Comparison of ENCODE assay signal across 15 mouse cellular contexts in the genomic region with DNA sequence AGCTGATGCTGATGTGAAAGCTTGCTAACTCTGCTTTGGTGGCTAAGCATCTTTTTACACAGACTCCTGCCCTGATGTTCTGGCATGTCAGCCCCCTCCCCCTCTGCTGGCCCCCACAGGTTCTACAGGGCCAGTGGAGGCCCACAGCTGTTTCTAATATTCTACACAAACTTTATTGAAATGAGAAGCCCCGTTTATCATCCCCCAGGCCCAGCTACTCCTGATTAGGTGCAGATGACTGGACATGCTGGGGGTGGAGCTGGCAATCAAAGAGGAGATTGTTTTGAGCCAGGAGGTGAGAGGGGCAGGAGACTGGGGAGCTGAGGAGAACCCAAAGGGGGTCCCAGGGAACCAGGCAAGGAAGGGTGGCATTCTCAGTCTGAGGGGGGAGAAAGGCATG. TPM values are rescaled to one million over a fixed set of nuclear protein-coding genes. Genes with fewer than 3 reads are reported as not detected.
A peak's percentile ranks its signal among the peaks of the same experiment; 100 is the strongest.
DNase-seq lines count a peak whose midpoint lies in the region; ATAC-seq lines count a peak whose summit lies in the region.
"Had no signal": no experiment of that assay in that cellular context is flagged by ENCODE, and none has a peak within 500 bp of the region (broad histone marks: within the 10 kb centered on the region; RNA-seq: fewer than 3 reads in every experiment).

No protein-coding gene starts in this region.

- no peak overlapping the region for H3K9ac ChIP-seq in midbrain, embryonic 15.5 days
- no peak overlapping the region for H3K9ac ChIP-seq in limb, embryonic 11.5 days (ENCODE audit: low read length)
- H3K9ac ChIP-seq in stomach, embryonic 16.5 days (ENCODE audit: low read length), result no peak overlapping the region
- H3K9ac ChIP-seq: liver, embryonic 12.5 days had no signal

- H3K27ac ChIP-seq in midbrain, embryonic 10.5 days (replicated peaks), result no peak overlapping the region
- H3K27ac ChIP-seq in midbrain, embryonic 15.5 days, result no peak overlapping the region
- H3K27ac ChIP-seq in embryonic facial prominence, embryonic 10.5 days (replicated peaks), result peak overlapping the region; percentile 69
- peak overlapping the region; percentile 9; the same call in 1 of the 2 replicates for H3K27ac ChIP-seq in limb, embryonic 11.5 days (replicated peaks; ENCODE audit: low read depth, low read length)
- peak overlapping the region; percentile 33; the same call in 1 of the 2 replicates for H3K27ac ChIP-seq in stomach, embryonic 16.5 days (ENCODE audit: low read length)
- H3K27ac ChIP-seq: liver, embryonic 12.5 days had no signal

- no peak overlapping the region for H3K4me2 ChIP-seq in midbrain, embryonic 15.5 days
- H3K4me2 ChIP-seq in limb, embryonic 11.5 days (ENCODE audit: low read depth, severe bottlenecking), result 0 out of 2 replicates have a peak overlapping the region, but pooled peaks have one; percentile 15
- no peak overlapping the region for H3K4me2 ChIP-seq in stomach, embryonic 16.5 days (ENCODE audit: low read depth, low read length)
- H3K4me2 ChIP-seq: liver, embryonic 12.5 days had no signal

- peak; percentile 31 for DNase-seq in midbrain, embryonic 10.5 days (ENCODE audit: low spot score)
- DNase-seq in embryonic facial prominence, embryonic 10.5 days (ENCODE audit: low spot score), result peak; percentile 89
- DNase-seq in limb, embryonic 11.5 days (ENCODE audit: low spot score), result peak; percentile 82
- DNase-seq in urinary bladder, adult 2 months (ENCODE audit: low spot score), result no peak
- no peak for DNase-seq in cerebellum, adult 9-11 months
- DNase-seq: adrenal gland, postnatal 10 days; gastrocnemius, postnatal 14 days; kidney, postnatal 4 days had no signal

- no peaks in the 10 kb centered on the region for H3K36me3 ChIP-seq in midbrain, embryonic 10.5 days
- no peaks in the 10 kb centered on the region for H3K36me3 ChIP-seq in midbrain, embryonic 15.5 days (replicated peaks)
- no peaks in the 10 kb centered on the region for H3K36me3 ChIP-seq in embryonic facial prominence, embryonic 10.5 days (replicated peaks)
- no peaks in the 10 kb centered on the region for H3K36me3 ChIP-seq in limb, embryonic 11.5 days (ENCODE audit: control insufficient read depth, insufficient read depth, low read length)
- H3K36me3 ChIP-seq in stomach, embryonic 16.5 days (ENCODE audit: control insufficient read depth, insufficient read depth, low read length), result no peaks in the 10 kb centered on the region
- H3K36me3 ChIP-seq: liver, embryonic 12.5 days had no signal

- WGBS in midbrain, embryonic 10.5 days, result 34% methylated on average over 1 of the region's 1 CpGs
- 21% methylated on average over 1 of the region's 1 CpGs for WGBS in midbrain, embryonic 15.5 days
- 7% methylated on average over 1 of the region's 1 CpGs for WGBS in embryonic facial prominence, embryonic 10.5 days
- WGBS in limb, embryonic 11.5 days, result 0% methylated on average over 1 of the region's 1 CpGs
- WGBS in stomach, embryonic 16.5 days, result 23% methylated on average over 1 of the region's 1 CpGs

- no peaks in the 10 kb centered on the region for H3K27me3 ChIP-seq in midbrain, embryonic 10.5 days (ENCODE audit: low read depth, poor library complexity, severe bottlenecking)
- no peaks in the 10 kb centered on the region for H3K27me3 ChIP-seq in midbrain, embryonic 15.5 days (replicated peaks)
- H3K27me3 ChIP-seq in embryonic facial prominence, embryonic 10.5 days (replicated peaks; ENCODE audit: low read depth, poor library complexity, severe bottlenecking), result peaks cover 3% of the 10 kb centered on the region; the same call in 1 of the 2 replicates
- H3K27me3 ChIP-seq in limb, embryonic 11.5 days (ENCODE audit: control insufficient read depth, insufficient read depth, low read length), result no peaks in the 10 kb centered on the region
- H3K27me3 ChIP-seq in stomach, embryonic 16.5 days (ENCODE audit: control insufficient read depth, insufficient read depth, low read length), result no peaks in the 10 kb centered on the region
- H3K27me3 ChIP-seq: CH12.LX; liver, embryonic 12.5 days had no signal

- no peak for ATAC-seq in midbrain, embryonic 15.5 days (replicated peaks)
- peak; percentile 73 for ATAC-seq in limb, embryonic 11.5 days (ENCODE audit: insufficient number of reproducible peaks, low FRiP score, low TSS enrichment, low read depth)
- ATAC-seq in stomach, embryonic 16.5 days (ENCODE audit: insufficient read depth, low FRiP score), result no peak
- ATAC-seq: forebrain, embryonic 14.5 days; intestine, postnatal 0 days; liver, embryonic 12.5 days had no signal

- no peaks in the 10 kb centered on the region for H3K9me3 ChIP-seq in midbrain, embryonic 10.5 days (replicated peaks)
- no peaks in the 10 kb centered on the region for H3K9me3 ChIP-seq in midbrain, embryonic 15.5 days
- no peaks in the 10 kb centered on the region for H3K9me3 ChIP-seq in embryonic facial prominence, embryonic 10.5 days
- H3K9me3 ChIP-seq in limb, embryonic 11.5 days (ENCODE audit: control insufficient read depth, low read length), result no peaks in the 10 kb centered on the region
- no peaks in the 10 kb centered on the region for H3K9me3 ChIP-seq in stomach, embryonic 16.5 days (replicated peaks; ENCODE audit: control insufficient read depth, low read length)
- H3K9me3 ChIP-seq: liver, embryonic 12.5 days had no signal

- no peak overlapping the region for H3K4me3 ChIP-seq in midbrain, embryonic 10.5 days
- no peak overlapping the region for H3K4me3 ChIP-seq in midbrain, embryonic 15.5 days
- 0 out of 2 replicates have a peak overlapping the region, but pooled peaks have one; percentile 11 for H3K4me3 ChIP-seq in embryonic facial prominence, embryonic 10.5 days
- no peak overlapping the region for H3K4me3 ChIP-seq in limb, embryonic 11.5 days (ENCODE audit: low read depth, low read length)
- H3K4me3 ChIP-seq in stomach, embryonic 16.5 days (replicated peaks; ENCODE audit: low read length), result no peak overlapping the region
- H3K4me3 ChIP-seq: liver, embryonic 12.5 days had no signal

- 0 out of 2 replicates have a peak, but pooled peaks cover 3% of the 10 kb centered on the region for H3K4me1 ChIP-seq in midbrain, embryonic 10.5 days
- H3K4me1 ChIP-seq in midbrain, embryonic 15.5 days, result no peaks in the 10 kb centered on the region
- peaks cover 44% of the 10 kb centered on the region for H3K4me1 ChIP-seq in embryonic facial prominence, embryonic 10.5 days
- H3K4me1 ChIP-seq in limb, embryonic 11.5 days (ENCODE audit: control insufficient read depth, insufficient read depth, low read length), result peaks cover 24% of the 10 kb centered on the region
- H3K4me1 ChIP-seq in stomach, embryonic 16.5 days (ENCODE audit: control insufficient read depth, insufficient read depth, low read length), result no peaks in the 10 kb centered on the region

RNA-seq across cellular contexts. Expression of a gene that starts 11.7 kb away (rescaled TPM):
- not detected in 2 replicates for polyA plus RNA-seq in midbrain, embryonic 10.5 days (2016; fragmentation: Nextera tagmentation; extraction: Ambion mirVana)
- not detected in 2 replicates for polyA plus RNA-seq in midbrain, embryonic 15.5 days (2015; fragmentation: Nextera tagmentation; extraction: Ambion mirVana)
- polyA plus RNA-seq in embryonic facial prominence, embryonic 10.5 days (2016; fragmentation: Nextera tagmentation; extraction: Ambion mirVana), result not detected in 2 replicates
- polyA plus RNA-seq in limb, embryonic 11.5 days (2014; fragmentation: Nextera tagmentation; extraction: Ambion mirVana), result not detected in 2 replicates
- polyA plus RNA-seq in stomach, embryonic 16.5 days (2015; fragmentation: Nextera tagmentation; extraction: Ambion mirVana), result not detected in 2 replicates
- polyA plus RNA-seq in urinary bladder, adult 2 months (2012; rRNA removed), result not detected in 2 replicates
- polyA plus RNA-seq: forebrain, embryonic 14.5 days; heart, postnatal 0 days; intestine, postnatal 0 days; liver, embryonic 12.5 days had no signal

RNA-seq across cellular contexts. Expression of a gene that starts 28.5 kb away (rescaled TPM):
- 8.0 and 8.2 TPM in 2 replicates for polyA plus RNA-seq in midbrain, embryonic 10.5 days (2016; fragmentation: Nextera tagmentation; extraction: Ambion mirVana)
- 27.9 and 30.0 TPM in 2 replicates for polyA plus RNA-seq in midbrain, embryonic 15.5 days (2015; fragmentation: Nextera tagmentation; extraction: Ambion mirVana)
- polyA plus RNA-seq in embryonic facial prominence, embryonic 10.5 days (2016; fragmentation: Nextera tagmentation; extraction: Ambion mirVana), result 6.0 and 6.1 TPM in 2 replicates
- 4.6 and 5.2 TPM in 2 replicates for polyA plus RNA-seq in limb, embryonic 11.5 days (2014; fragmentation: Nextera tagmentation; extraction: Ambion mirVana)
- 1.2 and 1.4 TPM in 2 replicates for polyA plus RNA-seq in stomach, embryonic 16.5 days (2015; fragmentation: Nextera tagmentation; extraction: Ambion mirVana)
- polyA plus RNA-seq in urinary bladder, adult 2 months (2012; rRNA removed), result 0.03 TPM in 1 of 2 replicates, not detected in the other

RNA-seq across cellular contexts. Expression of a gene that starts 28.6 kb away (rescaled TPM):
- polyA plus RNA-seq in midbrain, embryonic 10.5 days (2016; fragmentation: Nextera tagmentation; extraction: Ambion mirVana), result 18.5 and 19.5 TPM in 2 replicates
- polyA plus RNA-seq in midbrain, embryonic 15.5 days (2015; fragmentation: Nextera tagmentation; extraction: Ambion mirVana), result 14.8 and 16.0 TPM in 2 replicates
- polyA plus RNA-seq in embryonic facial prominence, embryonic 10.5 days (2016; fragmentation: Nextera tagmentation; extraction: Ambion mirVana), result 18.3 and 21.3 TPM in 2 replicates
- 23.2 and 24.5 TPM in 2 replicates for polyA plus RNA-seq in limb, embryonic 11.5 days (2014; fragmentation: Nextera tagmentation; extraction: Ambion mirVana)
- polyA plus RNA-seq in stomach, embryonic 16.5 days (2015; fragmentation: Nextera tagmentation; extraction: Ambion mirVana), result 16.9 and 17.1 TPM in 2 replicates
- 10.8 and 13.5 TPM in 2 replicates for polyA plus RNA-seq in urinary bladder, adult 2 months (2012; rRNA removed)

RNA-seq across cellular contexts. Expression of a gene that starts 40.3 kb away (rescaled TPM):
- 1.6 and 2.7 TPM in 2 replicates for polyA plus RNA-seq in midbrain, embryonic 10.5 days (2016; fragmentation: Nextera tagmentation; extraction: Ambion mirVana)
- 1.2 TPM in 2 replicates for polyA plus RNA-seq in midbrain, embryonic 15.5 days (2015; fragmentation: Nextera tagmentation; extraction: Ambion mirVana)
- 1.5 and 1.6 TPM in 2 replicates for polyA plus RNA-seq in embryonic facial prominence, embryonic 10.5 days (2016; fragmentation: Nextera tagmentation; extraction: Ambion mirVana)
- 0.43 and 0.52 TPM in 2 replicates for polyA plus RNA-seq in limb, embryonic 11.5 days (2014; fragmentation: Nextera tagmentation; extraction: Ambion mirVana)
- 0.34 and 0.57 TPM in 2 replicates for polyA plus RNA-seq in stomach, embryonic 16.5 days (2015; fragmentation: Nextera tagmentation; extraction: Ambion mirVana)
- polyA plus RNA-seq in urinary bladder, adult 2 months (2012; rRNA removed), result 0.18 and 0.25 TPM in 2 replicates

RNA-seq across cellular contexts. Expression of a gene that starts 40.4 kb away (rescaled TPM):
- 26.2 and 30.2 TPM in 2 replicates for polyA plus RNA-seq in midbrain, embryonic 10.5 days (2016; fragmentation: Nextera tagmentation; extraction: Ambion mirVana)
- polyA plus RNA-seq in midbrain, embryonic 15.5 days (2015; fragmentation: Nextera tagmentation; extraction: Ambion mirVana), result 14.5 and 16.3 TPM in 2 replicates
- polyA plus RNA-seq in embryonic facial prominence, embryonic 10.5 days (2016; fragmentation: Nextera tagmentation; extraction: Ambion mirVana), result 24.9 and 26.5 TPM in 2 replicates
- 23.8 and 24.4 TPM in 2 replicates for polyA plus RNA-seq in limb, embryonic 11.5 days (2014; fragmentation: Nextera tagmentation; extraction: Ambion mirVana)
- 10.4 and 12.0 TPM in 2 replicates for polyA plus RNA-seq in stomach, embryonic 16.5 days (2015; fragmentation: Nextera tagmentation; extraction: Ambion mirVana)
- polyA plus RNA-seq in urinary bladder, adult 2 months (2012; rRNA removed), result 2.8 and 2.9 TPM in 2 replicates

Comparison
In these comparisons a context has a peak if more than half of its experiments do, and no peak if none do; other contexts are left out.
1. DNase-seq: peak in midbrain, embryonic 10.5 days (single experiment), embryonic facial prominence, embryonic 10.5 days (single experiment) and limb, embryonic 11.5 days (single experiment); none in urinary bladder, adult 2 months (single experiment) and cerebellum, adult 9-11 months (single experiment).
2. H3K27ac ChIP-seq: peak in embryonic facial prominence, embryonic 10.5 days (single experiment), limb, embryonic 11.5 days (single experiment) and stomach, embryonic 16.5 days (single experiment); none in midbrain, embryonic 10.5 days (single experiment) and midbrain, embryonic 15.5 days (single experiment).